Mouse (Mus musculus): Measurements from ENCODE around the gene Gng5.

The Gng5 gene

GRCm38 (mm10) chr3:146540521-146541273 is 41.1 kb downstream of the Gng5 start:
- DNase-seq (ENCODE audit: low spot score in 2 of 2): no peak

GRCm38 (mm10) chr3:146543632-146544031 is 44.0 kb downstream of the Gng5 start:
- DNase-seq (ENCODE audit: low spot score in 2 of 2): no peak

GRCm38 (mm10) chr3:146554816-146555215 is 55.2 kb downstream of the Gng5 start:
- DNase-seq (ENCODE audit: low spot score in 2 of 2): no peak
